Mouse (Mus musculus): ENCODE results near the gene Alms1.

DNA sequence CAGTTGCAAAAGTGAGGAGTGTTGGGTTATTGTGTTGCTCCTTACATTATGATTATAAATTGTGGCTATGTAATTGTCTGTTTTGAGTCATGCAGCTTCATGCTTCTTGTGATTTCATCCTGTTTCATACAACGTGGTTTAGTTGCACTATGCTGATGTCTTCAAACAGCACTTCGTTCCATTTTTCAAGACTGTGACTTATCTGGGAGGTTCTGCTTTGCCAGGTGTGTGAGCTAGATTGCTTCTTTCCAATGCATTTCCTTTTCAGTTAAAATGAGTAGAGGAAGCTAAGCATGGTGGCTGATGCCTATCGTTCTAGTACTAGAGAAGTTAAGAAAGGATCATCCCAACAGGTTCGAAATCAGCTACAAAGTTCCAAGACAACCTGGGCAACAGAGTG lies 2.7 kb upstream of the Alms1 start:
- TF ChIP-seq CTCF (IDR thresholded peaks at IDR 0.05; ENCODE audit: borderline replicate concordance, insufficient read depth, low read depth, low read length) = no peak
- no peak for TF ChIP-seq POLR2A (IDR thresholded peaks at IDR 0.05; ENCODE audit: borderline replicate concordance, insufficient read depth, low read length)

Measured in cerebellum, adult 2 months (tissue).